Mouse (Mus musculus) MEL (cell line): ENCODE results near the gene Hist1h3a. TPM values are rescaled to one million over a fixed set of nuclear protein-coding genes. Genes with fewer than 3 reads are reported as not detected.

ENCODE experiments used
- DNase-seq: peaks from one replicate; pipeline ENCODE4 v3.0.0; 2011; ENCODE audit warnings: low read depth, low spot score
- H3K27ac ChIP-seq: 2 replicates; pipeline ENCODE4 v1.5.1; 2012; ENCODE audit warnings: low read depth, mild to moderate bottlenecking, control low read depth, low read length, moderate library complexity; ENCODE audit not compliant: control insufficient read depth
- H3K27me3 ChIP-seq, 2 experiments: fragments of 150-350 bp in 1 of 2; sonication (generic) in 1 of 2; 2 replicates each; pipeline ENCODE4 v1.6.1; 2012; ENCODE audit warnings: low read length in 2 of 2, mild to moderate bottlenecking in 2 of 2, improper control_type of control experiment in 1 of 2, moderate library complexity in 1 of 2; ENCODE audit not compliant: insufficient read depth in 2 of 2, control insufficient read depth in 1 of 2
- H3K36me3 ChIP-seq, 2 experiments: 2 replicates each; pipeline ENCODE4 v1.6.1; 2012 to 2014; ENCODE audit warnings: low read length in 2 of 2, improper control_type of control experiment in 1 of 2, inconsistent platforms in 1 of 2, mild to moderate bottlenecking in 1 of 2; ENCODE audit not compliant: insufficient read depth in 2 of 2, control insufficient read depth in 1 of 2
- H3K4me1 ChIP-seq, 2 experiments: fragments of 150-350 bp in 1 of 2; sonication (generic) in 1 of 2; 2 replicates each; pipeline ENCODE4 v1.6.1; 2012; ENCODE audit warnings: low read length in 2 of 2, improper control_type of control experiment in 1 of 2, mild to moderate bottlenecking in 1 of 2; ENCODE audit not compliant: insufficient read depth in 2 of 2, control insufficient read depth in 1 of 2
- H3K4me3 ChIP-seq, 2 experiments: fragments of 150-350 bp in 1 of 2; sonication (generic) in 1 of 2; 2 replicates each; pipeline ENCODE4 v1.5.1; 2012; ENCODE audit warnings: low read depth in 2 of 2, low read length in 2 of 2, mild to moderate bottlenecking in 2 of 2, moderate library complexity in 2 of 2, control low read depth in 1 of 2, improper control_type of control experiment in 1 of 2; ENCODE audit not compliant: control insufficient read depth in 1 of 2, insufficient read depth in 1 of 2
- H3K79me2 ChIP-seq: 2 replicates; pipeline ENCODE4 v1.6.1; 2012; ENCODE audit warnings: mild to moderate bottlenecking, low read length, moderate library complexity; ENCODE audit not compliant: control insufficient read depth, poor library complexity, insufficient read depth
- H3K9ac ChIP-seq: 2 replicates; pipeline ENCODE4 v1.6.1; 2012; ENCODE audit warnings: low read depth, mild to moderate bottlenecking, control low read depth, low read length, moderate library complexity; ENCODE audit not compliant: control insufficient read depth, poor library complexity, severe bottlenecking
- H3K9me3 ChIP-seq: fragments of 150-350 bp; sonication (generic); replicated peaks from 2 replicates; pipeline ENCODE4 v1.6.1; 2012; ENCODE audit warnings: mild to moderate bottlenecking, low read length, improper control_type of control experiment, moderate library complexity; ENCODE audit not compliant: insufficient read depth
- BHLHE40 ChIP-seq: IDR thresholded peaks from 2 replicates; pipeline ENCODE4 v1.6.1; 2012; ENCODE audit warnings: low read depth, mild to moderate bottlenecking, inconsistent platforms, low read length, improper control_type of control experiment, borderline replicate concordance
- CHD1 ChIP-seq: IDR thresholded peaks from 2 replicates; pipeline ENCODE4 v1.6.1; 2012; ENCODE audit warnings: low read depth, mild to moderate bottlenecking, inconsistent platforms, low read length, improper control_type of control experiment
- CHD2 ChIP-seq: IDR thresholded peaks from 2 replicates; pipeline ENCODE4 v1.6.1; 2011; ENCODE audit warnings: low read length, improper control_type of control experiment
- E2F4 ChIP-seq: IDR thresholded peaks from 2 replicates; pipeline ENCODE4 v1.6.1; 2011; ENCODE audit warnings: low read depth, low read length, improper control_type of control experiment, borderline replicate concordance
- GABPA ChIP-seq: IDR thresholded peaks from 2 replicates; pipeline ENCODE4 v1.6.1; 2012; ENCODE audit warnings: low read depth, mild to moderate bottlenecking, inconsistent platforms, low read length, improper control_type of control experiment, moderate library complexity
- GATA1 ChIP-seq: IDR thresholded peaks from 2 replicates; pipeline ENCODE4 v1.6.1; 2011; ENCODE audit warnings: low read depth, low read length, improper control_type of control experiment
- HCFC1 ChIP-seq: IDR thresholded peaks from 2 replicates; pipeline ENCODE4 v1.6.1; 2012; ENCODE audit warnings: low read depth, mild to moderate bottlenecking, inconsistent platforms, low read length, improper control_type of control experiment, moderate library complexity
- JUND ChIP-seq: IDR thresholded peaks from 2 replicates; pipeline ENCODE4 v1.6.1; 2011; ENCODE audit warnings: low read depth, mild to moderate bottlenecking, improper control_type of control experiment, low read length
- KAT2A ChIP-seq: conservative IDR thresholded peaks from 2 replicates; pipeline ENCODE4 v1.6.1; 2012; ENCODE audit warnings: low read depth, low read length, improper control_type of control experiment, inconsistent platforms
- MAFK ChIP-seq: IDR thresholded peaks from 2 replicates; pipeline ENCODE4 v1.6.1; 2011; ENCODE audit warnings: low read depth, mild to moderate bottlenecking, low read length, improper control_type of control experiment, borderline replicate concordance
- MEF2A ChIP-seq: IDR thresholded peaks from 2 replicates; pipeline ENCODE4 v1.6.1; 2014; ENCODE audit warnings: low read depth, mild to moderate bottlenecking, inconsistent platforms, low read length, improper control_type of control experiment; ENCODE audit not compliant: poor library complexity, insufficient replicate concordance, severe bottlenecking; ENCODE audit errors: extremely low read depth
- MXI1 ChIP-seq: IDR thresholded peaks from 2 replicates; pipeline ENCODE4 v1.6.1; 2011; ENCODE audit warnings: mild to moderate bottlenecking, low read depth, low read length, improper control_type of control experiment
- MYC ChIP-seq: IDR thresholded peaks from 2 replicates; pipeline ENCODE4 v1.6.1; 2011; ENCODE audit warnings: low read depth, mild to moderate bottlenecking, low read length, improper control_type of control experiment, moderate library complexity
- NELFE ChIP-seq: IDR thresholded peaks from 2 replicates; pipeline ENCODE4 v1.6.1; 2011; ENCODE audit warnings: low read depth, low read length, improper control_type of control experiment
- NRF1 ChIP-seq: IDR thresholded peaks from 2 replicates; pipeline ENCODE4 v1.6.1; 2014; ENCODE audit warnings: low read depth, mild to moderate bottlenecking, inconsistent platforms, low read length, improper control_type of control experiment, moderate library complexity; ENCODE audit not compliant: poor library complexity, insufficient read depth, severe bottlenecking
- POLR2A ChIP-seq, 2 experiments: IDR thresholded peaks; 2 replicates each; pipeline ENCODE4 v1.6.1; 2011 to 2012; ENCODE audit warnings: low read length in 2 of 2, mild to moderate bottlenecking in 2 of 2, control low read depth in 1 of 2, improper control_type of control experiment in 1 of 2, low read depth in 1 of 2, moderate library complexity in 1 of 2; ENCODE audit not compliant: control insufficient read depth in 1 of 2, insufficient read depth in 1 of 2, poor library complexity in 1 of 2
- POLR2AphosphoS5 ChIP-seq: IDR thresholded peaks from 2 replicates; pipeline ENCODE4 v1.6.1; 2012; ENCODE audit warnings: low read depth, borderline replicate concordance, mild to moderate bottlenecking, inconsistent platforms, low read length, moderate library complexity, mixed read lengths
- RAD21 ChIP-seq: IDR thresholded peaks from 2 replicates; pipeline ENCODE4 v1.6.1; 2011; ENCODE audit warnings: mild to moderate bottlenecking, low read depth, low read length, improper control_type of control experiment
- RCOR1 ChIP-seq: IDR thresholded peaks from 2 replicates; pipeline ENCODE4 v1.6.1; 2012; ENCODE audit warnings: low read depth, mild to moderate bottlenecking, inconsistent platforms, low read length, improper control_type of control experiment
- SIN3A ChIP-seq: IDR thresholded peaks from 2 replicates; pipeline ENCODE4 v1.6.1; 2012; ENCODE audit warnings: low read length, improper control_type of control experiment, inconsistent platforms
- SMC3 ChIP-seq: IDR thresholded peaks from 2 replicates; pipeline ENCODE4 v1.6.1; 2011; ENCODE audit warnings: low read depth, low read length, improper control_type of control experiment
- TBP ChIP-seq: IDR thresholded peaks from 2 replicates; pipeline ENCODE4 v1.8.0; 2011; ENCODE audit warnings: low read depth, low read length, improper control_type of control experiment
- UBTF ChIP-seq: IDR thresholded peaks from 2 replicates; pipeline ENCODE4 v1.6.1; 2012; ENCODE audit warnings: low read depth, mild to moderate bottlenecking, inconsistent platforms, low read length, improper control_type of control experiment, moderate library complexity, borderline replicate concordance; ENCODE audit not compliant: insufficient read depth
- USF2 ChIP-seq, 2 experiments: IDR thresholded peaks; 2 replicates each; pipeline ENCODE4 v1.6.1; 2011 to 2012; ENCODE audit warnings: improper control_type of control experiment in 2 of 2, low read length in 2 of 2, borderline replicate concordance in 1 of 2, inconsistent platforms in 1 of 2, low read depth in 1 of 2, mild to moderate bottlenecking in 1 of 2; ENCODE audit not compliant: insufficient read depth in 1 of 2
- ZC3H11A ChIP-seq: IDR thresholded peaks from 2 replicates; pipeline ENCODE4 v1.6.1; 2012; ENCODE audit warnings: low read depth, mild to moderate bottlenecking, inconsistent platforms, low read length, improper control_type of control experiment
- ZMIZ1 ChIP-seq: IDR thresholded peaks from 2 replicates; pipeline ENCODE4 v1.6.1; 2012; ENCODE audit warnings: low read depth, mild to moderate bottlenecking, inconsistent platforms, low read length, improper control_type of control experiment, moderate library complexity
- polyA plus RNA-seq, 2 experiments: library from polyadenylated mRNA; stranded (reverse) in 1 of 2; unstranded in 1 of 2; fragments of >175 nt in 1 of 2; fragments of >200 nt in 1 of 2; gene quantifications; 2 replicates each; pipeline versions ENCODE4 v1.2.1 to v1.2.4; 2012; ENCODE audit warnings: low replicate concordance in 2 of 2, low read depth in 1 of 2; ENCODE audit not compliant: insufficient read length in 2 of 2, insufficient read depth in 1 of 2, missing spikeins in 1 of 2
- total RNA-seq: library from RNA; depleted of rRNA; stranded (reverse); fragments of 300-350 nt; gene quantifications from 2 replicates; pipeline ENCODE4 v1.2.3, GENCODE M21; 2012

Gene Hist1h3a
- total and polyA plus RNA-seq, 3 experiments, result 6.5 to 1,097 TPM; not detected in 1

GRCm38 (mm10) chr13:23739069-23739921 lies 22.9 kb downstream of the Hist1h3a start:
- Histone ChIP-seq H3K36me3 (peaks cover 0 to 22% of the 10 kb centered on the region in 2 experiments; a peak in 2 of 4 replicates), H3K27me3 (no peaks in the 10 kb centered on the region), H3K4me1 (0 out of 4 replicates have a peak, but pooled peaks cover 3 to 5% of the 10 kb centered on the region in 2 experiments), H3K27ac (peak overlapping the region; percentile 99), H3K4me3 (peak overlapping the region; percentile 67 to 70), H3K79me2 (peaks cover 1% of the 10 kb centered on the region; the same call in 1 of the 2 replicates), H3K9ac (peak overlapping the region; percentile 85), H3K9me3 (no peaks in the 10 kb centered on the region)
- TF ChIP-seq ZC3H11A, result no peak
- TF ChIP-seq POLR2AphosphoS5, result peak; percentile 97
- no peak for TF ChIP-seq USF2 (IDR thresholded peaks at IDR 0.05; ENCODE audit: borderline replicate concordance in 1 of 2, insufficient read depth in 1 of 2, low read depth in 1 of 2, low read length in 2 of 2)
- no peak for TF ChIP-seq CHD1
- no peak for TF ChIP-seq SMC3
- TF ChIP-seq HCFC1, result no peak
- TF ChIP-seq MAFK, result no peak
- no peak for TF ChIP-seq RCOR1
- no peak for TF ChIP-seq NELFE
- no peak for TF ChIP-seq CHD2
- TF ChIP-seq SIN3A, result no peak
- no peak for TF ChIP-seq NRF1
- peak; percentile 97; the same call in 1 of the 2 replicates for TF ChIP-seq UBTF
- TF ChIP-seq BHLHE40, result no peak
- TF ChIP-seq RAD21, result no peak
- no peak for TF ChIP-seq ZMIZ1
- no peak for TF ChIP-seq MXI1
- no peak for TF ChIP-seq JUND
- no peak for TF ChIP-seq MYC
- no peak for TF ChIP-seq TBP
- peak; percentile 93 for TF ChIP-seq POLR2A (IDR thresholded peaks at IDR 0.05; ENCODE audit: control insufficient read depth in 1 of 2, insufficient read depth in 1 of 2, low read depth in 1 of 2, low read length in 2 of 2, poor library complexity in 1 of 2)
- no peak for TF ChIP-seq KAT2A
- no peak for TF ChIP-seq E2F4
- TF ChIP-seq MEF2A, result no peak
- TF ChIP-seq GABPA, result no peak
- no peak for TF ChIP-seq GATA1
- DNase-seq, result peak; percentile 98
